Mouse (Mus musculus) embryo, embryonic 11 days (tissue): ENCODE measurements around the gene Lpin1.

Experiments
- DNase-seq: peaks from one replicate; pipeline ENCODE4 v3.0.0-alpha.2; 2015

Gene Lpin1

DNA sequence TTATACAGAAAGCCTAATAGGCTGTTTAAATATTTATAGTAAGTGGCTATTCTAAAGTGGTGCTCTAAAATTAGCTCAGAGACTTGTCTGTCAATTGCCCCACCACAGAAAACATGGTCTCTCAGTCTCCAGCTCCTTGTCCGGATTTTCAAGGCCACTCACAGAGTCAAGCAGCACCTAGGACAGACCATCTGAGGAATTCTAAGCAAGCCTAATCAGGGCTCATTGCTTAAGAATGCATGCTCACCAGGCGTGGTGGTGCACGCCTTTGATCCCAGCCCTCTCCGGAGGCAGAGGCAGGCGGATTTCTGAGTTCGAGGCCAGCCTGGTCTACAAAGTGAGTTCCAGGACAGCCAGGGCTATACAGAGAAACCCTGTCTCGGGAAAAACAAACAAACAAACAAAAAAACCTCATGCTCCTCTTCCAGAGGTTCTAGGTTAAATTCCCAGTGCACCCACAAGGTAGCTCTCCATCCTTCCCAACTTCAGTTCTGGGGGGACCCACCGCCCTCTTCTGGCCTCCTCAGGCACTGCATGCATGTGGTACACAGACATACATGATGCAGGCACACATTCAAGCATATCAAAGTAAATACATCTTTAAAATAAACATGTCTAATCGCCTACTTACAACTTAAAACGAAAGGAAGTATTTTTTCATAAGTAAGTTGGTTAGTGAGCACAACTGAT, 40.2 kb downstream of the Lpin1 start:
- no peak for DNase-seq

DNA sequence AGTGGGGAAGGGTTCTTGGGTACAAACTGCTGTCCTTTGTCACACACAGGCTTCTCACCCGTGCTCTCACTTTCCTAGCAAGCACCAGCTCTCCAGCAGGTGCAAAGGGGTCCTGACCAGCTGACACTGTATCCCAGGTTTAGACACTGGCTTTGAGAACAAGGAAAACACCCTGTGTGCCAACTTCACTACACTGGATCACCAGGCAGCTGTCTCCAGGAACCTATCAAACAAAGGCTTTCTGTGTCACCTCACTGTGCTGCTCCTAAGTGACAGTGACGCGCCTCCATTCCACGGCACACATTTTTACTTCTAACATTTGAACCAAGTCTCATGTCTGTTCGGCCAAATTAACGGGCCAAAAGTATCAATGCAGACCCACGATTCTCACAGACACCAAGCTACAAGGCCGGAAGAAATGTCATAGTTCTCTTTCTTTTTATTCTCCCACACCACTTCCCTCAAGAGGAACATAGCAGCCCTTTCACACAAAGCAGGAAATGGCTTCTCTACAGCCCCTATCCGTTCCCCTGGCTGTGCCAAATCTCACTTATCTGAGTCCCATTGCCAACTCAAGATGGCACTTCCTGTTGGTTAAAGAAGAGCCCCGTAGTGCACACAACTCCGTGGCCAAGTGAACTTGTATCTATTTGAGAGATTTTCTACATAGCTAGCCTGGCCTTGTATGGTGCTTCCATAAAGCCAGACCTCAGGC, 41.7 kb downstream of the Lpin1 start:
- no peak for DNase-seq

DNA sequence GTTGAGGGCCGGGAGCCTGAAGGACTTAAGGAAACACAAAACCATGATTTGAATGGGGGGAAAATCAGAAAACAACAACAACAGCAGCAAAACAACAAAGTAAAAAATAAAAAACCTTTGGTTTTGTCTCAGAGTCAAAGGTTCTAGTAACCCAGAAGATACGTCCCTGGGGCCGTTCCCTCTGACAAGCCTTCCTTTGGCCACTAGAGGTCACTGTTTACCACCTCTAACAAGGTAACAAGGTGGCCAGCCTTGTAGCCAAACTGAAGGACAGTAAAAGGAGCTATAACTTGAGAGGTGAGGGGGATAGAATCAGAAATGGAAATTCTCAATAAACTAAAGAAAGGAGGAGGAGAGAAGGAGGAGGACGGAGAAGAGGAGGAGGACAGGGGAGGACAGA, 42.3 kb downstream of the Lpin1 start:
- peak; percentile 89 for DNase-seq

DNA sequence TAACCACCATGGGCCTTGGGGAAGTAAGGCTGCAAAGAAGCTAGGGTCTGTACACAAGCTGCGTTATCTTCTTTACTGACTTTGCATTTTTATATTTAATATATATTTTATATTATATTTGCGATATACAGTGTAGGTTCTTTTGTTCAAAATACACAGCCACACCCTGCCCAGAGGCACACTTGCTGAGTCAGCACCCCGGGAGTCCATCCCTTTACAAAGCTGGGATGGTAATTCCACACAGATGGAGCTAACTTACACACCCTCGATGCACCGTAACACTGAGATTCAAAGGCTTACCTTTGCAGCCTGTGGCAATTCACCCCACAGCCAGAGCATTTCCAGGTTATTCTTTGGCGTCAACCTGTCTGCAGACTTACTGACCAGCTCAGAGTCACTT, 42.7 kb downstream of the Lpin1 start:
- DNase-seq, result no peak

DNA sequence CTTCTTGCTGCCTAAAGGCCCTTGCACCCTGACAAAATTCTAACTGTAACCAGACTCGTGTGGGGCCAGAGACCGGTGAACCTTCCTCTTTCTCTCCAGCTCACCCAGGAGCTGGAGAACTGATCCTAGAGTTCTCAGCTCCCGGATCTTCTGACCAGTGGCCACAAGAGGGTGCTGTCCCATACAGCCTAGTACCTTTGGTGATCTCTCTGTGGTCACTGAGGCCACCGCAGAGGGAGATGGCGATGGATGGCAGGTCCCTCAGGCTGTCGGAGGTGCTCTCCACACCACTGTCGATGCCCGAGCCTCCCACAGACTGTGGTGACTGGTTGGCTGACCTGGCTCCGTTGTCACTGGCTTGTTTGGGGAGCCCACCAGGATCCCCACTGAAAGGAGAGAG, 47.3 kb downstream of the Lpin1 start:
- peak; percentile 64 for DNase-seq

DNA sequence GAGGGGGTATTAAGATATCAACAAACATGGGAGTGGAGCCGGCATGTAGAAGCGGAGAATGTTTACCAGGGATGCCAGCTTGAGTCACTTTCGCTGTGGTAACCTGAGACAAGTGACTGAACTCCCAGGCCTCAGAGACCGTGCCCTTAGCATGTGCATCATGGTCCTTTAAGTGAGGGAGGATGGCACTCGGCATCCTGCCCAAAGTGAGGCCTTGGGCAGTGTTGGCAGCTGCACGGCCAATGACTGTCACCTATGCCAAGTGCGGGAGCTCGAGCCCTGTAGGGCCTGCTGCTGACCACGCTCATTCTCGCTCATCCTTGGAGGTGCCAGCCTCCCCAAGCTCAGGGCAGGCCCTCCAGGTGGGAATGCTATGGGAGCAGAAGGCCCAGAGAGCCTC, 48.1 kb downstream of the Lpin1 start:
- DNase-seq, result no peak

DNA sequence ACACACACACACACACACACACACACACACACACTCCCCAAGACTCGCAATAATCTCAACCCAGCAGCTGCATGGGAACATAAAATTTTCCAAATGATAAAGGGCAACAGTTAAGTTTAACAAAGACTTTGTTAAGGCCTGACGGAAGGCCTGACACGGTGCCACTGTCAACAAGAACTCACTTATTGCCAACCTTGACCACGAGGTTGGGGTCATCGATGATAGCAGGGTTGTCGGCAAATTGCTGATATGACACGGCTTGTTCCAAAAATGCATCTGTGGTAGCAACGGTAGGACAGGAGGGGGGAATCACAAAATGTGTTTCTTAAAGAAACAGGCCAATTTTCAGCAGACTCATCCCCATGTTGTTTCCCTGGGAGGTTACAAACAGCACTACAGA, 48.6 kb downstream of the Lpin1 start:
- DNase-seq, result no peak

DNA sequence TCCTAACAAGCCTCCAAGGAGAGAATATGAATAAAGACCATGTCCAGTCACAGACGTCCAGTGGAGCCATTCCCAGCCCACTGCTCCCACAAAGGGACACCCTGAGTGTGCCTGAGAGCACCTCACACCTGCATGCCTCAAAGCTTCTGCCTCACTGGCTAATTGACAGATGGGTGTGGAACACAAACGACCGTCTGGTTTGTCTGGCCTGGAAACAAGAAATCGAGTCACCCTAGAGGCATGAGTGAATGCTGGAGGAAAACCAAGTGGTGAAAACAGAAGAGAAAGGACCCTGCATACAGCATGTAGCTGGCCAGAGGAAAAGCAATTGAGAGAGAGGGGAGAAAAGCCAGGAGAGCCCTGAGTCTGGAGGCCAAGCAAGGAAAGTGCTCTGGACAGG, 53.5 kb downstream of the Lpin1 start:
- DNase-seq, result no peak

DNA sequence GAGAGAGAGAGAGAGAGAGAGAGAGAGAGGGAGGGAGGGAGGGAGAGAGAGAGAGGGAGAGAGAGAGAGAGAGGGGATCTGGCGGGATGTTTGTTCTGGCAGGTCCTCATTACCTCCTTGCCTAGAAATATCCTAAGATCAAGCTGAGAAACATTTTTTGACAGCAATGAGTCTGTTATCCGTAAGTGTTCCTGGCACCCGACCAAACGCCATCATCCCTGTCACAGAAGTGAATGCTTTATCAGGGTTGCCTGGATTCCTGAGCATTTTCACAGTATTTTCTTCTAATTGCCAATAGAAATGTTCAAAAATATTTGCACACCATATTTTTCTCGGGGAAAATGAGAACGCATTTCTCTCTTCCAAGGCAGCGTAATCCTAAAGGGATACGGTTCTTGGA, 56.6 kb downstream of the Lpin1 start:
- DNase-seq, result no peak

DNA sequence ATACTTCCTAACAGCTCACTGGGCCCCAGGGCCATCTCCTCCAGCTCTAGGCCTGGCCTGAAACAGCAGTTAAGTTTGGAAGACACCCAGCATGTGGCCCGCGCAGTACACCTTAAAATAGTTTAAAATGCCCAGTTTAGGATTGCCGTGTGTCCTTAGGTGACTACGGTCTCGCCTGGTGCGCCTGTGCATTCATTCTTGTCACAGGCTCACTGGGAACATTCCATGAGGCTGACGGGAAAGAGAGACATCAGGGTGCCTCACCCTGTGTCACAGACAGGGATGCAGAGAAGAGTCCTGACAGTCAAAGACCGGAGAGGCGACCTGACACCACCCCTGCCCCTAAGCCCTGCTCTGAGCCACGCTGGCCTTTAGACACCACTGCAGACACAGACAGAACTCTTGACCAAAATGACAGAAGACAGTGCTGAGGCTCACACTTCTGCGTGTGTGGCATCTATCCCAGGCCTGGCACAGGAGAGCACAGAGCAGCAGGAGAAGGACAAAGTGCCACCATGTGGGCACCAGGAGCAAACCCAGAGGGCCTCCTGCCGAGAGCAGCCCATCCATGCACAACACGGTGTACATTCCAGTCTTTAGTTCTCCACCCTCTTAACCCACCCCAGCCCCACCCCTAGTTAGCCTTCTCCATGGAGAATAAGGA, 58.5 kb downstream of the Lpin1 start:
- no peak for DNase-seq

DNA sequence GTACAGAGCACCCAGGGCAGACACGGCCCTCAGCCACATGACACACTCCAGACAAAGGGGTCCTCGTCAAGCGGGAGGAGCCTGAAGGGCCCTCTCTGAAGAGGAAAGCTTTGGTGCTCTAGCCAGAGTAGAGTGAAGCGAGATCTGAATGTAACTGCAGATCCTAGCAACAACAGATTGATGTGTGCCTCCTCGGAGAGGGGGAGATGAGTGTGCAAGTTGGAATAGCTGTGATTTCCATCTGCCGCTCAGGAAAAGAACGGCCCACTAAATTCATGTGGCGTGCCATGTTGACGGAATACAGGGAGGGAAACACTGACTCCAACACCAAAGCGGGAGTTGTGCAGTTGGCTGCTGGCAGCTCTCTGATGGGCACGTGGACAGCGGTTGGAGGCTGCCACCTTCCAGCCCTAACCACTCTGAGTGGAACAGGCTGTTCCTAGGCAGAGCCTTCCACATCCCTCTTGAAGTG, 59.7 kb downstream of the Lpin1 start:
- no peak for DNase-seq

DNA sequence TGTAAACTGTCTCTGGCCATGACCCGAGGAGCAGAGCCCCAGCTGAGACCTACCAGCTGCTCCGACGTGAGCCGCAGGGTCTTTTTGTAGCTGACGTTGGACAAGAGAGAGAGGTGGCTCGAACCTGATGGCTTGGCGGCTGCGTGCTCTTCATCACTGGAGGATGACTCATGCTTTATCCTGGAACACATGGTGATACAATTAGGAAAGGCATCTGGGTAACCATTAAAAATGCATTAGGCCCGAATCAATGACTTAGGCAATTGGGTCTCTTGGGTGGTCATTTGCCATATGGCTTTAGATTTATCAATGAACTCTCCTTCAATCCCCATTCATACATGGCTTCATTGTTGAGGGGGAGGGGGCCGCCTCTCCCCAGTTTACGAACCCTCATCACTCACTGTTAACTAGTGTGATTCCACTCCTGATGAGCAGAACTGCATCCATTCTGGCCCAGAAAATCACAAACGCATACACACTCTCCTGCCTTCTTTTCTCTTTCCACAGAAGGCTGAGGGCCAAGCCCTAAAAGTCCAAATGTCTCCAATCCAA, 61.9 kb downstream of the Lpin1 start:
- DNase-seq, result peak; percentile 27

DNA sequence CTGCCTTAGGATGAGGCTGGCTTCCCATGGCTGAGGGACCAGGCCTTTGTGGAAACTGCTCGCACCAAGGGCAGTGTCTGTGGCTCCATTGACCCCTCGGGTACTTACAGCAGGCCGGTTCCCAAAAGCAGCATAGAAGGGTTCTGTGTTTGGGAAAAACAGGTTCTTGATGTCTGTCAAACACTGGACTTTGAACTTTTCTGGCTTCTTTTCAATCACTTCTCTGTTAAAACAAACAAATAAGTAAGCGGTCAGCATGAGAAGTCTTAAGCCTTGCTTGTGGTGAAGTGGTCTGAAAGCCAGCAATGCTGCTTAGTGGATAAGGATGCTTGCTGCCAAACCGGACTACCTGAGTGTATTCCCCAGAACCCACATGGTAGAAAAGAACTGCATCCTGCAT, 69.2 kb downstream of the Lpin1 start:
- no peak for DNase-seq

DNA sequence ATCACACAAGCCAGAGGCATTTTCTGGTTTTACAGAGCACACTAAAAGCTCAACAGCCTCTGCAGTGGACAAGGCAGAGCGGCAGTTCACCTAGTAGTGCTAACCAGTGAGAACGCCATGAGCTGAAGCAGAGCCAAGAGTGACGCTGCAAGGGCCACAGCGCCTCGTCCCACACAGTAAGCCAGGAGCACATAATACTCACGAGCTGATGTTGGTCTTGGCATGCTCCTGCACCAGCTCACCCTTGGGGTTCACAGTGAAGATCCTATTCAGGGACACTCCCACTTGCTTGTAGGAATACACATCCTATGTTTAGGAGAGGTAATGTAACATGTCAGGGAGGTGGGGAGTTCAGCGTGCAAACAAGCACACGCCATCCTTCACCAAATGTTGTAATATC, 70.1 kb downstream of the Lpin1 start:
- DNase-seq, result no peak

DNA sequence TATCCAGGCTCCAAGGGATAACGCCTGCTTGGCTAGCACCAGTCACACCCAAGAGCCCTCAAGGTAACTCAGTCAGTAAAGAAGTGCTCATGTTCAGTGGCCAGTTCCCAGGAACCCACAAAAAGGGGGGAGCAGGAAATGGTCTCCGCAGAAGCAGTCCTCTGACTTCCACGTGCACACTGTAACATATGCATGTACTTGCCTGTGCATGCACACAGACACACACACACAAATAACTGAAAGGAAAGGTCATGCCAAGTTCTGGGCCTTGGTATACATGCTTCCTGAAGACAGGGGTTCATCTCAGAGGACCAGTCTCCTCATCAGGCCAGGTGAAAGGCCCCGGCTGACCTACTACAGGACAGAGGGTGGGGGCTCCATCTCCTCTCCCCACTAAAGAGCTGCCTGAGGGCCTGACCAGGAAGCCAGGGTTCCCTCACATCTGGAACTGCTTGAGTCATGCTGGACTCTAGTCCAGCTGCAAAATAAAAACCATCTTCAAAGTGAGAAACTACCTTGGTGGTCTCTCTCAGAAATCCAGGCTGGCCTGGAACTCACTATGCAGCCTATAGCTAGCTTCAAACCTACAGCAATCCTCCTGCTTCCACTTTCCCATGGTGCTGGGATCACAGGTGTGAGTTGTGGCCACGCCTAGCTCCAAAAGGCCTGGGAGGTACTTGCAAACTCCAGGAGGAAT, 70.7 kb downstream of the Lpin1 start:
- DNase-seq, result peak; percentile 39

DNA sequence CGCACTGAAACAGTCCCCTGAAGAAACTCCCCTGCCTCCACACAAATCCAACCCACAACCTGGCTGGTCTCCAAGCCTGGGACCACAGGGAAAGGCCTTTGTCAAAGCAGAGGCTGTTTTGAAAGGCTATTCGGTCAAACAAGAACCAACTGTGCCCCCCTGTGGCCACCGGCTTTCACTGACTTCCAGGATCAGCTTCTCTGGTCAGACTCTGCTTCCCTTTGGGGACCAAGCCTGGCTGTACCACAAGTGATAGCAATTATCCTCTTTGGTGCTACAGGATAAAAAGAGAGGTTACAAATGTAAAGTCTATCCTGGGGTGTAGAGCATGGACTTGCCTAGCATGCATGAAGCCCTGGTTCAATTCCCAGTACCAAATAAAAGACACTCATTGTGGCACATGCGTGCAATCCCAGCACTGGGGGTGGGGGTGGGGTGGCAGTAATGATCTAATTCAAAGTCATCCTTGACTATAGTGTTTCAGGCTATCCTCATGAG, 77.4 kb downstream of the Lpin1 start:
- DNase-seq, result peak; percentile 91

DNA sequence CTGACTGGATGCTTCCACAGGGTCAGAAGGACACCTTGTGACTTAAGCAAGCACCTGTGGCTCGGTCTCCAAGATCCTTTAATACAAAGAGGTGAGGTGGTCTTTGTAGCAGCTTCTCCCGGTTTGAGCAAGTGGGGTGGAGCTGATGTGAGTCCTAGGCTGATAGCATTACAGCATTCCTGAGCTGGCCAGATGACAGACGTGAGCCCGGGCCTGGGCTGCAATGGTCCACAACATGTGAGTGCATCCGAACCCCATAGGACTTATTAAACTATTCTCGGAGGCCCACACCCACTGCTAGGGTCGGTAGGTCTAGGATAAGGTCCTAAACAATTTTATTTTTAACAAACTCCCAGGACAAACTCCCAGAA, 77.9 kb downstream of the Lpin1 start:
- no peak for DNase-seq

DNA sequence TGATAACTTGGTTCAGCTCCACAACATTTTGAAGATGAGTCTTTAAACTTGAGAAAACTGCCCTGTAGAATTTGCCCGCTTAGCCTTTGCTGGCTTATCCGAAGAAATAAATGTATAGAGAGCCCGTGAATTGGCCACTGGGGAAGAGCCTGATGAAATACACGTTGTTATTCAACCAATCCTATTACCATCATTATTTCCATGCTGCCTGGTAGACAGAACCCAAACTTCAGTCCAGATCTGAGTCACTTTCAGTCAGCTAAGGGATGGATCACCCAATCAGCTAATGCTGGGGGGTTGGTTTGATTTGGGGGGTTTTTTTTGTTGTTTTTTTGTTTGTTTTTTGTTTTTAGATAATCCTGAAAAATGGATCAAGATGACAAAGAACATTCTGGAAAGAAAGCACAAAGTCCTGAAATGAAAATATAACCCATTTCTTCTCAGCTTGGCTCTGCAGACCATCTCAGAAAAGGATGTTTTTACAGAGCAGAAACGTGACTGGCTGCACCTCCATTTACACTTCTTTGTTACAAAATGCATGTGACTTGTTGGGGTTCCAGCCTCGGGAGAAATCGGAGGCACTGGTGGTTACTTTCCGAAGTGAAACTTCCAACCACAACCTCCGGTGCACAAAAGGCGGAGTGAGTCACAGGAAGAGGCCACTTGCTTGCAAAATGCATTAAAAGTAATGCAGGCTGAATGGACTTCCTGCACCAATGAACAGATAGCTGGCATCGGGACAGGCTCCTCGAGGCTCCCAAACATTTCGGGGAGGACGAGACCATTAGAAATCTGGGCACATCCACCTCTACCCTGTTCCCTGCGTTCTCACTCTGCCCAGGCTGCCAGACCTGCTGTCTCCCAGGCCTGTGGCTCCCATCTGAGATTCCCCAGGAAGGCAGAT, 78.6 kb downstream of the Lpin1 start:
- DNase-seq, result no peak

DNA sequence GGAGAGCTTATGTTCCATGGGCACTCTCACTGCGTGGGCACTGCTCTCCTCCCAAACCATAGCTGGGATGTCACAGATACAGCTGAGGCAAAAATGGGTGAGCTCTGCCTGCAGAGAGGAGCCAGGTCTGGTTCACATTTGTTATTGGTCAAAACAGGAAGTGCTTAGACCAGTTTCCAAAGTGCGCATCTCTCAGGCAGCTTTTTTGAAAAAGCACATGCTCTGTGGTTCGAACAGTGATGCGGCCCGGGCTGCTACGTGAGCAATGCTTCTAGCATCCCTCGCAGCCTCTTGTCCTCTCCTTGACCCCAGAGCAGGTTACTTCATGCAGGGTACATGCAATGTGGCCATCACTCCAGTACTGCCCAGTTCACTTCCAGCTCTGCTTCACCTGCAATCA, 82.1 kb downstream of the Lpin1 start:
- DNase-seq, result no peak

DNA sequence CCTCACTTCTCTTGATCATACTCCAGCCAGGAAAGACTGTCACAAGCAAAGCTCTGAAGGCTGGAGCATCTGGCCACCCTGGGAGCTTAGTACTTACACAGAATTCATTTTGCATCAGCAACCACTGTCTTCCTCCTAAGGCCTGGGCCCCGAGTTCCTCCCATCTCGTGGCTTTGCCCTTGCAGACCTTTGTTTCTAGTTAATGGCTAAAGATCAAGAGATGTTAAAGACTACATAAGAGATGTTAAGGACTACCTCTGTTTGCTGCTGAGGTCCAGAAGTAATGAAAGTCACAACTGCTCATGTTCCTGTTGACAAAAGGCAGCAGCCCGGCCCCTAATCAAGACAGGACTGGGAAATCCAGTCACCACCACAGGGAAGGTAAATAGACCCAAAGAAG, 82.8 kb downstream of the Lpin1 start:
- DNase-seq, result no peak

DNA sequence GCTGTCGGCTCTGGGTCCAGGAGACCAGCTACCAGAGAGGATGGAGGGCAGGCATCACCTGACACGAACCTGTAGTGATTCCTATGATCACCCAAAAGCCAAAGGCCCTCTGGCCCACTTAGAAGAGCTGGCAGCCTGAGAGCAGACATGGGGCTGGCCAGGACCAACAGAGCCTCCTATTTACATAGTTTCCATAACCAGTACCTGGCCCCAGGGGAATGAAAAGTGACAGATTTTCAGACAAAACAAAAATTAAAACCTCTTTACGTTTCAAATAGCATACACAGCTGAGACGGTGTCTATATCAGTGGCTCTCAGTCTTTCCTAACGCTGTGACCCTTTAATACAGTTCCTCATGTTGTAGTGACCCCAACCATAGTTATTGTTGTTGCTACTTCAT, 83.9 kb downstream of the Lpin1 start:
- no peak for DNase-seq

DNA sequence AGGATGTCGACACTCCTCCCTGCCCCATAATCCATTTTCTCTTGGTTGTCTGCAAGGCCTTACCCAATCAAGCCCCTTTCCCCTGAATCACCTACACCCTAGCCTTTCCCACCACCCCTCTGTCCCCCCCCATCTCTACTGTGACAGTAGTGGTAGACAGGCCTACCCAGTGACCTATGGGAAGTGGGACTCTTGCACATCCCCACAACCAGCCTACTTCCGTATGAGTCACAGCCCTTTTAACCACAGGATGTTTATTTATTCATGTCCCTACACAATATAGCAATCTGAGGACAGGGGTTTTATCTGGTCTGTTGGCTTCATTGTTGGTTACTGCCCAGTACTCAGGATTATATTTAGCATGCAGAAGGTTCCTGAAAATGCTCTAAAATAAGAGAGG, 84.6 kb downstream of the Lpin1 start:
- DNase-seq, result no peak
